Mouse (Mus musculus): ENCODE data around the gene Mov10.
"Not testable (repeated sequence)": the region's sequence is repeated elsewhere in the genome, so short reads cannot be mapped to it uniquely, and the experiment has no call there.

Mov10 gene

GRCm38 (mm10) chr3:104817991-104818748, at the start of gene Mov10:
TSS of gene Mov10 (minus strand) at chr3:104818563.
- peak; percentile 63 for DNase-seq (ENCODE audit: low spot score)

GRCm38 (mm10) chr3:104866674-104867073, 48.3 kb upstream of the Mov10 start:
- not testable (repeated sequence) for DNase-seq (ENCODE audit: low spot score)

GRCm38 (mm10) chr3:104865341-104865788, 47.0 kb upstream of the Mov10 start:
- DNase-seq (ENCODE audit: low spot score), result no peak

- DNase-seq (ENCODE audit: low spot score), result peak; percentile 90
Measured at GRCm38 (mm10) chr3:104864651-104865340, 46.4 kb upstream of the Mov10 start.

- DNase-seq (ENCODE audit: low spot score), result peak; percentile 91
Measured at GRCm38 (mm10) chr3:104863786-104864650, 45.7 kb upstream of the Mov10 start, which contains the start of the genes St7l and Capza1. TSS of gene St7l (plus strand) at chr3:104864005. TSS of gene Capza1 (minus strand) at chr3:104864505.

DNA sequence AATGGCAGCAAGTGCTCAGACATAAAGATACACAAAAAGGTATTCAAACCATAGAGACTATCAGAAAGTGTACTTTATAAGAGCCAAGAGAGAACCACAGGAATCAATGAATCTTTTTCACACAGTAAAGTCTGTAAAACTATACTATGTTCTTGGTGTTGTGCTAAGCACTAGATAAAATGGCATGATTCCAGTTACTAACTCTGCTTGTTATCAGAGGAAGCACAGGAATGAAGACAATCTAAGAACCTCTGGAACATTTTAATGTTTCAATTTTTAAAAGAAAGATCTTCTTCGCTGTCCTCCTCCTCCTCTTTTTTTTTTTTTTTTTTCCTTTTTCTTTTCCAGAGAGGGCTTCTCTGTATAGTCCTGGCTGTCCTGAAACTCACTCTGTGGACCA, 40.2 kb upstream of the Mov10 start:
- DNase-seq (ENCODE audit: low spot score), result no peak

- DNase-seq (ENCODE audit: low spot score), result no peak
Measured at GRCm38 (mm10) chr3:104856106-104856505, 37.7 kb upstream of the Mov10 start.

- DNase-seq (ENCODE audit: low spot score), result no peak
Measured at GRCm38 (mm10) chr3:104854866-104855265, 36.5 kb upstream of the Mov10 start.

DNA sequence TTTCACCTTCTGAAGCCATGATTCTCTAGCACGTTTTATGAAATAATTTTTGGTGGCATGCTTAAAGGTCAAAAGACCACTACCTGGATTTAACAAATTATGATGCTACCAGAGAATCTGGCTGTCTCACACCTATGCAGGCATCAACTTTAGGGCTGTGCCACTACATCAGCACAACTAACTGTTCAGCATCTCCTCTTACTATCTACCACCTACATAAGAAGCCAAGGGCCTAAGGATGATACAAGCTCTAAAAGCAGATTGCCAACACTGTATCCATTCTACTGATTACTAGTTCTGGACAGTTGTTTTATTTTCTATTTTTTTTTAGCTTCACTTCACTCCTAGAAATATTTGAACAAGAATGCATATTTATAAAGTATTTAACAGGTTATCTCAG, 36.1 kb upstream of the Mov10 start:
- no peak for DNase-seq (ENCODE audit: low spot score)

DNA sequence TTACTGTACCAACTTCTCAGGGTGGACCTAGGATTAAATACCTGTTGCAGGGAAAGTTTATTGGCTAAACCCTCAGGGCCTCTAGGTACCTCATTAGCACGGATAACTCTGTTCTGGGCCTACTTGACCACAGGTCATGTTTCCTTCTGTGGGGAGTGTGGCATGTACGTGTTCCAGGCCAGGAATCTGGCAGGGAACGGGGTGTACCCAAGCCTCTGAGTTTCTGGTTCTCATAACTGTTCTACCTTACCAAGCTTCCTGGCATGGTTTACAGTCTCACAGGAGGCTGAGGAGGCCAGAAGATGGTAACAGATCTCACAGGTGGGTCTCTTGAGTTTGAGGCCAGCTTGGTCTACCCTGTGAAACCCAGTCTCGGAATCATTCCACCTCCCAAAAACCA, 28.2 kb upstream of the Mov10 start:
- no peak for DNase-seq (ENCODE audit: low spot score)

- DNase-seq (ENCODE audit: low spot score), result no peak
Measured at GRCm38 (mm10) chr3:104841049-104841448, 22.7 kb upstream of the Mov10 start.

GRCm38 (mm10) chr3:104835797-104836196, 17.4 kb upstream of the Mov10 start:
- no peak for DNase-seq (ENCODE audit: low spot score)

GRCm38 (mm10) chr3:104822413-104822812, 4.0 kb upstream of the Mov10 start:
- no peak for DNase-seq (ENCODE audit: low spot score)

- DNase-seq (ENCODE audit: low spot score), result no peak
Measured at GRCm38 (mm10) chr3:104820426-104820825, 2.1 kb upstream of the Mov10 start.

DNA sequence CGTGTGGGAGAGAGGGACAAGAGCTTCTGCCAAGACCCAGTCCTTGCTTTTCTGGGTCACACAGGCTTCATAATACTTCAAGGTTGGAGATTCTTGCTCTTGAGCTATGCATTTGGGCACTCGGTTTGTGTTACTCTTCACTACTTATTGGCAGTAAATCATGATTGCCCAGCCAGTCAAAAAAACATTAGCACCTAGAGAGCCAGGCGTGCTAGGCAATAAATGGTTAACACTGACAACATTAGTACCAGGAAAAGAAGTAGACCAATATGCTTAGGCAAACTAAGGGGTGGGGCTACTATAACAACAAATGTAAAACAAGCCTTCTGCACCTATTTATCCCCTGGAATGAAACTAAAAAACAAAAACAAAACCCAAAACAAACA, 379 bp upstream of the Mov10 start:
- no peak for DNase-seq (ENCODE audit: low spot score)

DNA sequence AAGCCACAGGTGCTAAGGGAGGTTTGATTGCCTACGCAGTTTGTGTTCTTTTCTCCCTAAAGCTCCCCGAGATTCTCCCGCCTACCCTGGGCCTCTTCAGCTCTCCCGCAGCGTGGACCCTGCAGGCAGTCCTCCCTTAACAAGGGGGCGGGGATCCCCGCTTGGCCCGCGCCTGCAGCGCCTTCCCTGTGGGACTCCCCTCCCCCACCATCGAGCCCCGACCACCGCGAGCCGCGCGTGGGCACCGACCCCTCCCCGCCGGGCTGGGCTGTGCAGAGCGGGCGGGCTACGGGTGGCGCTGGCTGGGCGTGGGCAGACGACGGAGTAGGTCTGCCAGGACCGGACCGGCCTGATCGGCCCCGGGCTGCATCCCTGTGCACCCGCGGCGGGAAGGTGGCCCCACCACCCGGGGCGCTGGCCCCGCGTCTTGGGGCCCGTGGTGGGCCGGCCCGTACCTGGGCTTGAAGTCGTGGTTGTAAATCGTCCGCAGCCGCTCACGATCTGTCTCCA, 827 bp downstream of the Mov10 start:
- peak; percentile 56 for DNase-seq (ENCODE audit: low spot score)

GRCm38 (mm10) chr3:104816130-104816529, 2.2 kb downstream of the Mov10 start:
- DNase-seq (ENCODE audit: low spot score), result no peak

DNA sequence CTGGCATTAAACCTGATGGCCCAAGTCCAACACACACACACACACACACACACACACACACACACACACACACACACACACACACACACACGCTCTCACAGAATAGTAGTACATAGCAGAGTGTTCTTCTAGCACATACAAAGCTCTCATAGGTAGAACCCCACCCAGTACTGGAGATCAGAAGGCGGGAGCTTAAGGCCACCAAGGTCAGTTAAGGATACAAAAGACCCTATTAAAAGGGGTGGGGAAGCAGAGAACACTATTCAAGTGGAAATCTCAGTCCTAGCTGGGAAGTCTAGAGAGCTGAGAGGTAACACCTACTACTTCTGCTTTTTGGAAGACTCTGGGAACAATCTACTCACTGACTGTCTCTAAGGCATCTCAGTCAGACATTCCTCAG, 3.0 kb downstream of the Mov10 start:
- DNase-seq (ENCODE audit: low spot score), result no peak

DNA sequence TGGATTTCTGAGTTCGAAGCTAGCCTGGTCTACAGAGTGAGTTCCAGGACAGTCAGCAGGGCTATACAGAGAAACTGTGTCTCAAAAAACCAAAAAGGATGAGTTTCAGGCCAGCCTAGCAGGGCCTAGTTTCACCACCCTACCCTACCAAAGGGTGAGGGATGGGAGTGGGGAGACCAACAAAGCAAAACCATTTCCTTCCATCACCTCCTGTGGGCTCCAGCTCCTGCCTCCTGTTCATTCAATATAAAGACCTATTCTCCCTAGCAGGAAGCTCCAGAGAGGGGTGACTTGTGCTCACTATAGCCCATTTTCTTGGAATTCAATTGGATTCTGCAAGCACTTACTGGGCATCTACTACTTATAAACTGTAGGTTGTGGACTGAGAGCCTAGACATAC, 3.6 kb downstream of the Mov10 start:
- DNase-seq (ENCODE audit: low spot score), result no peak

GRCm38 (mm10) chr3:104813227-104813626, 5.1 kb downstream of the Mov10 start:
- not testable (repeated sequence) for DNase-seq (ENCODE audit: low spot score)

DNA sequence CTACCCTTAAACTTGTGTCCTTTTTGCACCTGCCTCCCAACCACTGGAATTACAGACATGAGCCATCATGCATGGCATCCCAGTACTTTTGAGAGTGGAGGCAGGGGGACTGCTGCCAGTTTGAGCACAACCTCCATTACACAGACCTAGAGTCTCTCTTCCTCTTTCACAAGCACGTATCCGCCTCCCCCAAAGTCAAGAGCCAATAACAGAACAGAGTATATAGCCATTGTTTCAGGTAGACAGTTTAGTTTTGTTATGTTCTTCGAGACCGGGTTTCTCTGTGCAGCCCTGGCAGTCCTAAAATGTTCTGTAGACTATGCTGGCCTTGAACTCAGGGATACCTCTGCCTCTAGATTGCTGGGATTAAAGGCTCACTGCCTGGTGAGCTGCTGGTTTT, 6.1 kb downstream of the Mov10 start:
- DNase-seq (ENCODE audit: low spot score), result no peak

- DNase-seq (ENCODE audit: low spot score), result no peak
Measured at GRCm38 (mm10) chr3:104811752-104812151, 6.6 kb downstream of the Mov10 start.
